Mouse (Mus musculus) left cerebral cortex, adult 2 months (tissue): ENCODE data around the gene Rpl34. TPM values are rescaled to one million over a fixed set of nuclear protein-coding genes. Genes with fewer than 3 reads are reported as not detected.

Experiments
- DNase-seq, 2 experiments: peaks; one replicate each; pipeline ENCODE4 v3.0.0; 2021 to 2022; ENCODE audit warnings: low spot score in 2 of 2, mixed read lengths in 1 of 2; ENCODE audit errors: extremely low spot score in 1 of 2
- H3K27ac ChIP-seq: fragments of 200-600 bp; 2 replicates; pipeline ENCODE4 v1.8.1; 2022
- H3K4me3 ChIP-seq: fragments of 200-600 bp; 2 replicates; pipeline ENCODE4 v1.8.1; 2022
- CTCF ChIP-seq: fragments of 200-600 bp; IDR thresholded peaks from 2 replicates; pipeline ENCODE4 v1.8.1; 2022; ENCODE audit warnings: antibody characterized with exemption, mild to moderate bottlenecking, moderate library complexity
- intact Hi-C: fragments of 180-260 bp; cut with DNase I; formaldehyde crosslinking; loops from one replicate; pipeline ENCODE4 v1.15.1; 2025
- total RNA-seq, 2 experiments: library from RNA; stranded (reverse); gene quantifications; 2 replicates each; pipeline ENCODE4 v1.2.3; 2021

The Rpl34 gene
- total RNA-seq, 2 experiments from 2014 or later = 315 to 326 TPM

- TF ChIP-seq CTCF = no peak; the same call in 1 of the 2 replicates
- intact Hi-C loops = loop anchor here (10.0 kb wide), 1 partner anchor 804 kb away; the partner anchor contains the start of gene Casp6
- peak; percentile 90 to 92 for DNase-seq
- peak within 1 kb of the TSS; percentile 89 for H3K27ac ChIP-seq
- peak within 1 kb of the TSS; percentile 96 for H3K4me3 ChIP-seq
Measured at GRCm38 (mm10) chr3:130708967-130709924, 21.0 kb downstream of the Rpl34 start, which contains the start of gene Ostc. Gene Ostc, minus strand, starts transcription at chr3:130709444.

GRCm38 (mm10) chr3:130708529-130708928 is 21.7 kb downstream of the Rpl34 start:
- intact Hi-C loops = loop anchor here (10.0 kb wide), 1 partner anchor 804 kb away; the partner anchor contains the start of gene Casp6
- no peak for TF ChIP-seq CTCF
- H3K27ac ChIP-seq = no peak overlapping the region
- peak overlapping the region; percentile 96 for H3K4me3 ChIP-seq
- DNase-seq = no peak

- no peak for TF ChIP-seq CTCF
- Histone ChIP-seq H3K27ac (no peak overlapping the region), H3K4me3 (no peak overlapping the region)
- no peak for DNase-seq
- intact Hi-C loops = loop anchor here (10.0 kb wide), 1 partner anchor 797 kb away; the partner anchor contains the start of gene Casp6
Measured at GRCm38 (mm10) chr3:130702289-130702688, 27.9 kb downstream of the Rpl34 start.

GRCm38 (mm10) chr3:130697622-130698021 is 32.6 kb downstream of the Rpl34 start:
- DNase-seq = no peak
- Histone ChIP-seq H3K27ac (no peak overlapping the region), H3K4me3 (no peak overlapping the region)
- no peak; the same call in 1 of the 2 replicates for TF ChIP-seq CTCF
- intact Hi-C loops = no loop called here

- intact Hi-C loops = loop anchor here (5.0 kb wide), 1 partner anchor 512 kb away; no protein-coding TSS in a partner anchor
- no peak for TF ChIP-seq CTCF
- no peak overlapping the region for H3K4me3 ChIP-seq
- no peak overlapping the region for H3K27ac ChIP-seq
- no peak for DNase-seq
Measured at GRCm38 (mm10) chr3:130694705-130695104, 35.5 kb downstream of the Rpl34 start.

- TF ChIP-seq CTCF = peak; percentile 91
- H3K4me3 ChIP-seq = no peak overlapping the region
- DNase-seq = no peak
- intact Hi-C loops = loop anchor here (5.0 kb wide), 1 partner anchor 512 kb away; no protein-coding TSS in a partner anchor
- H3K27ac ChIP-seq = no peak overlapping the region
Measured at GRCm38 (mm10) chr3:130694041-130694593, 36.1 kb downstream of the Rpl34 start.

- DNase-seq = no peak
- no peak overlapping the region for H3K27ac ChIP-seq
- no peak overlapping the region for H3K4me3 ChIP-seq
- intact Hi-C loops = loop anchor here (5.0 kb wide), 1 partner anchor 509 kb away; no protein-coding TSS in a partner anchor
- no peak for TF ChIP-seq CTCF
Measured at GRCm38 (mm10) chr3:130691596-130692170, 38.5 kb downstream of the Rpl34 start.

GRCm38 (mm10) chr3:130690834-130691595 is 39.2 kb downstream of the Rpl34 start:
- intact Hi-C loops = loop anchor here (5.0 kb wide), 1 partner anchor 509 kb away; no protein-coding TSS in a partner anchor
- H3K4me3 ChIP-seq = 0 out of 2 replicates have a peak overlapping the region, but pooled peaks have one; percentile 24
- TF ChIP-seq CTCF = peak; percentile 58
- H3K27ac ChIP-seq = no peak overlapping the region
- no peak for DNase-seq

- intact Hi-C loops = loop anchor here (1.0 to 5.0 kb wide), 3 partner anchors 81 to 594 kb away; no protein-coding TSS in a partner anchor
- TF ChIP-seq CTCF = peak; percentile 86
- Histone ChIP-seq H3K27ac (no peak overlapping the region), H3K4me3 (no peak overlapping the region)
- DNase-seq = peak; percentile 79 to 86
Measured at GRCm38 (mm10) chr3:130689630-130690029, 40.6 kb downstream of the Rpl34 start.

GRCm38 (mm10) chr3:130687051-130687450 is 43.1 kb downstream of the Rpl34 start:
- H3K4me3 ChIP-seq = no peak overlapping the region
- H3K27ac ChIP-seq = no peak overlapping the region
- TF ChIP-seq CTCF = no peak
- intact Hi-C loops = no loop called here
- no peak for DNase-seq

GRCm38 (mm10) chr3:130685014-130685366 is 45.2 kb downstream of the Rpl34 start:
- Histone ChIP-seq H3K27ac (no peak overlapping the region), H3K4me3 (no peak overlapping the region)
- TF ChIP-seq CTCF = no peak
- intact Hi-C loops = no loop called here
- no peak for DNase-seq
